Mouse (Mus musculus) thymus, adult 2 months (tissue): ENCODE data around the gene Pkm.

ENCODE experiments used
- CTCF ChIP-seq: fragments of 200-500 bp; IDR thresholded peaks from 2 replicates; pipeline ENCODE4 v1.5.1; 2012; ENCODE audit warnings: mild to moderate bottlenecking, control low read depth, low read length, moderate library complexity, borderline replicate concordance; ENCODE audit not compliant: control insufficient read depth, poor library complexity, insufficient read depth; ENCODE audit errors: extremely low read depth
- POLR2A ChIP-seq: fragments of 200-500 bp; IDR thresholded peaks from 2 replicates; pipeline ENCODE4 v1.6.1; 2012; ENCODE audit warnings: mild to moderate bottlenecking, low read length, control low read depth, moderate library complexity; ENCODE audit not compliant: control insufficient read depth, poor library complexity, insufficient read depth; ENCODE audit errors: extremely low read depth

DNA sequence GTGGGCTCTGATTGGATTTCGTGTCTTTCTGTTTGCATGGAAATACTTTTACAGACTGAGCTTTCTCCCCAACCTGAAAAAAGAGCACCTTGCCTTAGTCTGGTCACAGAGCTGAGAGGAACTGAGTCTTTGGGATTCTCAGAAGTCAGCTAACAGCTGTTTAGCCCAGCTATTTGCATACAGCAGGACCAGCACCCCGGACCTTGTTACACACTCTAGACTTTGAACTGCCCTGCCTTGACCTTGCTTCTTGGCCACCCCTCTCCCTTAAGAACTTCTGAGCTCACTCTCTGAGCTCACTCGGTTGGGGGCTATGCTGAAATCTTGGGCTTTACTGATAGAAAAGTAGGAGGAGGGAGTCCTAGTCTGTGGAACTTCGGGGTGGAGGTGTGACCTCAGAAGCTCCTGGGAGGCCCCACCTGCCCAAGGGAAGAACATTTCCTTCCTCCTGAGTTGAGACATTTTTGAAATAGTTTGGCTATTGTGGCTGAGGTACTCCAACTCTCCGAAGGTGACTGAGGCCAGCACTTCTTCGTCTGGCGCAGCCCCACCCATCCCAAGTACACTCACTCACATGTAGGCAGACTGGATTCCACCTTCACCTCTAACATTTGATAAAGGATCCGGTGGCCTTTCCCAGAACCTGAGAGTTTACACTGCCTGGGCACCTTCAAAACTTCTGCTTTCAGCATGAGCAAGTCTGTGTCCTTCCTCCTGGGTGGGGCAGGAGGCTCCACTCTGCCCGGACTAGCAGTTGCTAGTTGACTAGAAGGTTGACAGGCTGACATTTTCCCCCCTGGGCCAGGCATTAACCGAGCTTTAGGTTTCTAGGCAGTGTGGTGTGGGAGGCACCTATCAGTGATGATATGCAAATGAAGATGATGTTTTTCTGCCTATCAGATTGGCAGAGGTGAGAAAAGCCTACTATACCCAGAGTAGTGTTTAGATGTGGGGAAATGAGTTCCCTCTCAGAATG is 51.0 kb downstream of the Pkm start:
- TF ChIP-seq CTCF, result no peak
- TF ChIP-seq POLR2A, result no peak
